Mouse (Mus musculus): Measurements from ENCODE around the gene Gm21627. TPM values are rescaled to one million over a fixed set of nuclear protein-coding genes. Genes with fewer than 3 reads are reported as not detected.
"Not testable (repeated sequence)": the region's sequence is repeated elsewhere in the genome, so short reads cannot be mapped to it uniquely, and the experiment has no call there.

Gene Gm21627
- total RNA-seq (2014; rRNA removed) (not detected in 2 replicates), polyA plus RNA-seq (2015; fragmentation: Nextera tagmentation; extraction: Ambion mirVana) (not detected in 2 replicates)

GRCm38 (mm10) chrY:63228127-63228526, at the start of gene Gm21627:
Gene Gm21627, plus strand, starts transcription at chrY:63228427.
- H3K4me3 ChIP-seq (ENCODE audit: low read depth, low read length); H3K4me1 ChIP-seq (ENCODE audit: insufficient read depth); ATAC-seq; H3K27ac ChIP-seq (ENCODE audit: low read depth, low read length); H3K9me3 ChIP-seq (ENCODE audit: low read length); DNase-seq; H3K9ac ChIP-seq; H3K4me2 ChIP-seq (ENCODE audit: low read depth); H3K27me3 ChIP-seq (ENCODE audit: insufficient read depth, low read length); H3K36me3 ChIP-seq (ENCODE audit: insufficient read depth): not testable (repeated sequence)
- WGBS: no CpG with 5 or more reads among the region's 6 CpGs

All from forebrain, postnatal 0 days (tissue).